Mouse (Mus musculus) urinary bladder, adult 18-20 months (tissue): ENCODE results near the gene Wt1.

Experiments
- DNase-seq, 2 experiments: peaks; one replicate each; pipeline ENCODE4 v3.0.0; 2022; ENCODE audit warnings: low spot score in 2 of 2, mixed read lengths in 2 of 2

Gene Wt1

DNA sequence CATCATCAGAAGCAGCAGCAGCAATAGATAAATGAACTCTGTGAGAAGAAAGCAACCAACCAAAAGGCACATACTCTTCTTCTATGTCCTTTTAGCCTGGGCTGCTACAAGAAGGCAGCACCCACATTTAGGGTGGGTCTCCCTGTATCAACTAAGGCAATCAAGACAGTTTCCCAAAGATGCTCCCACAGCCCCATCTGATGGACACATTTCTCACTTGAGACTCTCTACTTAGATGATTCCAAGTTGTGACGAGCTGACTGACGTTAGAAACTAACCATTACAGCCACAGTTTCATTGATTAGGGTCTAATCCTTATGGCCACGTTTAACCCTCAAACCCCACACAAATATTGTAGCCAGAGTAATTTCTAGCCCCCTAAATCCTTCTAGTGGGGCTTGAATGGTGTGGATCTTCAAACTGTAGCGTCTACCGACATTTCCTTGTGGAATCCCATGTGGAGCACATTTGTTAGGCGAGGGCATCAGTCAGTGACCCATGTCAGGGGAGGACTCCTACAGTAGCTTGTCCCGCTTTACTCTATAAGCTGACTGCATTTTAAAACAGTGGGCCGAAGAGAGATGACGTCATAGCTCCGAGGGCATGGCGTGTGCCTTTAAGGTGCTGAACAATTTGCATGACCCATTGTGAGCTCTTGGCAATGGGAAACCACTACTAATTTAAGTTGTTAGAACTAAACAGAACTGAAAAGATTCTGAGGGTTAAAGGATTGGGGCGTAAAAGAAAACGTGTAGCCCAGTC, 59.6 kb downstream of the Wt1 start:
- no peak for DNase-seq

DNA sequence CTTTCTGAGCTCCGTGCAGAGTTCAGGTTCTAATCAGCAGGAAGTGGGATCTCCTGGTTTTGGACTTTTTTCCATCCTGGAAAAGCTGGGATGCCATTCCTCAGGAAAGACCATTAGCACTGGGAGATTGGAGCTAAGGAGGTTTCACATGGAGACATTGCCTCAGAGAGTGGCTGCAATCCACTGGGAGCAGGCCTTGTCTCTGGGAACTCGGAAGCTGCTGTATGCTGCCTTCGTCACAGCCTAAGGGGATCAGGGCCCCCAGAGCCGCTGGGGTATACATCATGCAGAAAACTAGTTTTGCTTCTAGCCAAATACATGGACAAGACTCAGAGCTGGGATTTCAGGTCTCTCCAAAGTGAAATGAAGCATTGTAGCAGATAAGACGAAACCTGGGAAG, 60.3 kb downstream of the Wt1 start:
- DNase-seq, result no peak

DNA sequence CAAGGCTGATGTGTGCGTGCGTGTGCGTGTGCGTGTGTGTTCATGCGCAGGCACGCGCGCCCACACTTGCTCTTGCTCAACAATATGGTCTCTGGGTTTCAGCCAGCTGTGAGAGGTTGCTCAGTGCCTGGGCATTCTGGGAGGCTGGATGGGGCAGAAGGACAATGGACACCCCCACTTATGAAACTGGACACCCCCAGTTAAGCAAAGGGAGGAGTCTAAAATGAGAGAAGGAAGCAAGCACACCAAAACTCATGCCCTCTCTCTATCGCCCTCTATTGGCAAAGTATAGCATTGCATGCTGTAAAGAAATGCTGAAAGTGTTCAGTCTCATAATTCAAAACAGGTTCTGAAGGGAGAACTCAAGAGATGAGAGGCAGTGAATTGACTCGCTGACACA, 61.9 kb downstream of the Wt1 start:
- DNase-seq, result no peak

DNA sequence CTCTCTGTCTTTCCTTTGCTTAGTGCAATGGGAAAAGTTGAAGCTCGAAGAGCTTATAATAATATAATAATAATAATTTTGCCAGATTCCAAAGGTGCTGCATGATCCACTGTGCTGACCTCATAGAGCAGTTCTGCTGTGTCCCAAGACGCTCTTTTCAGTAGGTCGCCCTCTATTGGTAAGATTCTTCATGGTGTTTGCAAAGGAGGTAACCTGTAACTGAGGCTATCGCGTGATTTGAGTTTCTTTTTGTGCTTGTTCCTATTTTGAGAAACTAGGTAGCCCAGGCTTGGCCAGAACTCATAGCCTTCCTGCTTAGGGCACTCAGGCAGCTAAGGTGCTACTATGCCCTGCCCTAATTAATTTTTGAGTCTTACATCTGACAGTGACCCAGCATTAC, 63.0 kb downstream of the Wt1 start:
- no peak for DNase-seq

DNA sequence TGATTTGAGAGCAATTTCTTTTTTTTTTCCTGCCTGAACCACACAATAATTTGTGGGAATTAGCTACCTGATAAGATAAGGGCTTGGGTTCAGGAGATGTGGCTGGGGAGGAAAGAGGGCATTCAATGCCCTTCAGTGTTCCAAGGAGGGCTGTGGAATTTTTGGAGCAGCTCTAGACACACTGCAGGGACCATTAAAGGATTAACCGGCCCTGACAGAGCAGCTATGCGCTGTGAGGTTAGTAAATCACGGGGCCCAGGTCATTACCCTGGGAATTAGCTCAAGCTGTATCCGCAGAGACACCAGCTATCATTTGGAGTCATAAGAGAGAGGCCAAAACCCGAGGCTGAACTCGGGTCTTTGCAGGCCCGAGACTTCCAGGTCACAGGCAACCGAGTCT, 73.8 kb downstream of the Wt1 start:
- no peak for DNase-seq

DNA sequence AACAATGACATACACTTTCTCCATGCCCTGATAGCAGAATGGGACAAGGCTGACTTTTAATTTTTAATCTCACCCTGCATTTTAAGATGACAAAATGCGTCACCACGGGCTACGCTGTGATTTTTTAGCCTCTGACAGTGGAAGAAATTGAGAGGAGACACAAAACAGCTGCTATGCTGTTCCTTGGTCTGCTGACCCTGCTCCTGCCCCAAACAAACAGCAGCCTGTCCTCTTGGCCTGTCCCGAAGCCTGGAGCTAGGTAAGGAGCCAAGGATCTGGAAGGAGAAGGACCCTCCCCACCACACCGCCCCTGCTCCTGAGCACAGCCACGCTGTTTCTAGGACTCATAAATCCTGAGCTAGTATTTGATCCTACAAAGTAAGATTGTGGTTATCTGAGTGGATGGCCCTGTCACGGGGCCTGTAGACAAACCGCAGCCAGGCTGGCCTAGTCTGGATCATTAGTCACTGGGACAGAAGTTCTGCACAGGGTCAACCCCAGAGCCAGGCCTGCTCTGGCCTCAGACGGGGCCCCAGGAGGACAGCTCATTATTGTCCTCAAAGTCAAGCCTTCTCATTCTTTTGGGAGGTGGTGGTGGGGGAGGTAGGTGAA, 80.3 kb downstream of the Wt1 start:
- DNase-seq, result no peak

DNA sequence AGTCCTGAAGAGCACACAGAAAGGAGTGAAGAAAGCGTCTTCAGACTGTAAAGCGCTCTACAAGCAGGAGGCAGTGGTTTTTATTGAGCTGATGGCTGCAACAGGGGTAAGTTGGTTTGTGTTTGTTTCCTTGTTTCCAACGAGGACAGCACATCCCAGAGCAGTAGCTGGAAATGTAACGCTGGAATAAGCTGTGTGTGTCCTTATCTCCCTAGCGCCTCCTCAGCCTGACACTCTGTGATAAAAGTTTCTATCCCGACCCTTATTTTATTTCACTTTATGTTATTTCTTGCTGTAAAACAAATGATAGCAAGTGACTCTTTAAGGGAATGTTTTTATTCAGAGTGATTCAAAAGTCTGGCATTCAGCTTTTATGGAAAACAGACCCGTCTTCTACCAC, 86.5 kb downstream of the Wt1 start:
- no peak for DNase-seq

DNA sequence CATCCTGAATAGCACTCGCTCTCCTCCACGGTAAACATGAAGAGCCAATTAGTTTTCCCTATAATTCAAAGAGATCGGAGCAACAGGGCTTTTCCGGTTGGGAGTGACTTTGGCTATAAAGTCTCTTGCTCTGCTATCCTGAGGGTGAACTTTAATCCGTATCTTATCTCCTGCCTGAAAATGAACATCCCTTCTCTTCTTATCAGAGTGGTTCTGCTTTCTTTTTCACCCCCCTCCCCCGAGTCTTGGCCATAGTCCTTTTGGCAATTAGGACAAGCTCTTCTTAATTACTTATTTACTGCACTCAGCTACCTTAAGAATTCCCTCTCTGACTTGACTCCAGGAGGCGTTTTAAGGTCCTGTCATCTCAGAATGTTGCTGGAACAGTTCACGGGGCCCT, 89.6 kb downstream of the Wt1 start:
- DNase-seq, result no peak

DNA sequence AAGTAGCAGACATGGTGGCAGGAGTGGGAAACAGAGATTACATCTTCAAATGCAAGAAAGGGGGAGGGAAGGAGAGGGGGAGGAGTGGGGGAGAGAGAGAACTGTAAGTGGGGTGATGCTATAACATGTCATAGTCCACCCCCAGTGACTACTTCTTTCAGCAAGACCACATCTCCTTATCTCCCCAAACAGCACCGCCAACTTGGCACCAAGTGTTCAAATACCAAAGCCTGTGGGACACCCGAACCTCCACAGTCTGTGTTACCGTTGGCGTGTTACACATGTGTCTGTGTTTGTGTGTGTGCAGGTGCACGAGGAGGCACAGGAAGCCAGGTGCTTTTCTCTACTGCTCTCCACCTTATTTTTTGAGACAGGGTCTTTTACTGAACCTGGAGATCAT, 92.9 kb downstream of the Wt1 start:
- no peak for DNase-seq

DNA sequence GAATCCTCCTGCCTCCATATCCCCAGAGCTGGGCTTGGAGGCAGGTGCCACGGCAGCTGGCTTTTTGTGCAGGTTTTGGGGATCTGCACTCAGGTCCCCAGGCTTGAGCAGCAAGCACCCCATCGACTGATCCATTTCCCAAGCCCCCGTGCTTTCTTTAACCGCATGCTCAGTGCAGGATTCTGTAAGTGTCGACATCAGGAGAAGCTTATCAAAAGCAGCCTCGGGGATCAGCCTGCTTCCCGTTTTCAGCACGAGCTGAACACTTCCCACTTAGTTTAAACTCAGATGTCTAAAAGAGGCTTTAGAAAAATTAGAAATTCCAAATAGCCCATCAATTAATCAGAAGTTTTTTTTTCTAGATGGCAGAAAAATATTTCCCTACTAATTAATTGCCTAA, 93.3 kb downstream of the Wt1 start:
- no peak for DNase-seq

DNA sequence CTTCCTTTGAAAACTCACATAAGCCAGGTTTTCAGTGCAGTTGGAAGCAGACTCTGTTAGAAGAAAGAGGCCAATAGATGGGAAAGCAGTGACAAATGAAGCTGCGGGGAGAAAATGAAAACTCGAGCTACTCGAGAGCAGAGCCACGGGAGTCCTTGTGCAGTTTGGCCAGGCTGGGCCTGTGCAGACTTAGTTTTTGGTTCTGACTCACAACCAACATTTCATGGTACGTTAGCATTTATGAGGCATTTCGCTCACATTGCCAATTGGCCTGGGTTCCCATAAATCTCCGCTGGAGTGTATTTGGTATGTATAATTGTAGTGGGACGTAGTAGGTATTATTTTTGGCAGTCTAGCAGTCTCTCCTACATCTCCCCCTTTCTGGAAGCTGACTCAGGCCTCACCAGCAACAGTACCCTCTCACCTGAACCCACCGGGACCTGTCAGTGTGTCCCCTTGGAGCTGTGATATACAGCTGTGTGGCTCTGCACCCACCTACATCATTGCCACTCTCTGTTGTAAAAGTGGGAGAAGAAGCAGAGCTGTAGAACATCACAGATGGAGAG, 94.5 kb downstream of the Wt1 start:
- no peak for DNase-seq
